Mouse (Mus musculus) erythroblast, embryonic 14.5 days (primary cell): ENCODE measurements around the gene Chchd1.

Experiments
- GATA1 ChIP-seq: IDR thresholded peaks from 2 replicates; pipeline ENCODE4 v1.6.1; 2012; ENCODE audit warnings: low read length, inconsistent platforms, mixed read lengths
- TAL1 ChIP-seq: IDR thresholded peaks from 3 replicates; pipeline ENCODE4 v1.6.1; 2012; ENCODE audit warnings: low read length, inconsistent platforms, mixed read lengths

- no peak for TF ChIP-seq GATA1
- TF ChIP-seq TAL1, result no peak
These were observed 17.0 kb downstream of the Chchd1 start for GRCm38 (mm10) chr14:20719767-20720166.
